In genomic region chr1:180642228-180642564, GRCm38 (mm10) we compare ENCODE assay signal across 8 mouse cellular contexts. TPM values are rescaled to one million over a fixed set of nuclear protein-coding genes. Genes with fewer than 3 reads are reported as not detected.
DNase-seq lines count a peak whose midpoint lies in the region; ATAC-seq and TF ChIP-seq lines count a peak whose summit lies in the region.
"Had no signal": no experiment of that assay in that cellular context is flagged by ENCODE, and none has a peak within 500 bp of the region (broad histone marks: within the 10 kb centered on the region; RNA-seq: fewer than 3 reads in every experiment).

No protein-coding gene starts in this region.

- H3K9ac ChIP-seq in forebrain, embryonic 11.5 days (ENCODE audit: low read length): peak overlapping the region; percentile 100
- peak overlapping the region; percentile 91 for H3K9ac ChIP-seq in liver, embryonic 14.5 days (replicated peaks)

- WGBS in spleen, adult 2 months: 46% methylated on average over 8 of the region's 8 CpGs
- 87% methylated on average over 8 of the region's 8 CpGs for WGBS in forebrain, embryonic 11.5 days
- 58% methylated on average over 8 of the region's 8 CpGs for WGBS in liver, embryonic 14.5 days (ENCODE audit: insufficient replicate concordance)

- H3K4me3 ChIP-seq in spleen, adult 2 months (ENCODE audit: extremely low read depth, insufficient read depth, insufficient read length): peak overlapping the region; percentile 97; the same call in 1 of the 2 replicates
- H3K4me3 ChIP-seq in forebrain, embryonic 11.5 days (ENCODE audit: low read depth, low read length): peak overlapping the region; percentile 99
- H3K4me3 ChIP-seq in liver, embryonic 14.5 days (ENCODE audit: insufficient read depth in 1 of 2, low read depth in 2 of 2, low read length in 2 of 2): peak overlapping the region; percentile 88 to 92

- no peaks in the 10 kb centered on the region for H3K27me3 ChIP-seq in spleen, adult 2 months (ENCODE audit: control insufficient read depth, insufficient read depth, low read length)
- no peaks in the 10 kb centered on the region for H3K27me3 ChIP-seq in forebrain, embryonic 11.5 days (ENCODE audit: control insufficient read depth, insufficient read depth, low read length)
- no peaks in the 10 kb centered on the region for H3K27me3 ChIP-seq in liver, embryonic 14.5 days (ENCODE audit: control insufficient read depth, insufficient read depth, low read length)

- no peaks in the 10 kb centered on the region for H3K9me3 ChIP-seq in forebrain, embryonic 11.5 days (ENCODE audit: control insufficient read depth, low read length)
- H3K9me3 ChIP-seq in liver, embryonic 14.5 days (ENCODE audit: control insufficient read depth, low read length): no peaks in the 10 kb centered on the region

- no peak for ATAC-seq in forebrain, embryonic 11.5 days (replicated peaks; ENCODE audit: low FRiP score)
- ATAC-seq in liver, embryonic 14.5 days (ENCODE audit: insufficient read depth): no peak

- TF ChIP-seq POLR2A in spleen, adult 2 months (IDR thresholded peaks at IDR 0.05; ENCODE audit: low read depth, low read length): no peak

- 0 out of 2 replicates have a peak, but pooled peaks cover 2% of the 10 kb centered on the region for H3K4me1 ChIP-seq in spleen, adult 2 months (ENCODE audit: control insufficient read depth, insufficient read depth, insufficient read length)
- peaks cover 9% of the 10 kb centered on the region; the same call in 1 of the 2 replicates for H3K4me1 ChIP-seq in forebrain, embryonic 11.5 days (replicated peaks; ENCODE audit: control insufficient read depth, insufficient read depth, low read length)
- peaks cover 3 to 21% of the 10 kb centered on the region in 2 experiments; a peak in 3 of 4 replicates for H3K4me1 ChIP-seq in liver, embryonic 14.5 days (replicated peaks; ENCODE audit: control insufficient read depth in 2 of 2, insufficient read depth in 2 of 2, low read length in 1 of 2)

- no peak for TF ChIP-seq EP300 in liver, embryonic 14.5 days (IDR thresholded peaks at IDR 0.05; ENCODE audit: low read depth)

- no peak for DNase-seq in spleen, adult 2 months (ENCODE audit: low read depth in 1 of 2, low spot score in 2 of 2)
- DNase-seq in spleen, postnatal 14 days (ENCODE audit: low spot score in 2 of 2): no peak
- no peak for DNase-seq in forebrain, embryonic 11.5 days (ENCODE audit: low spot score)
- DNase-seq in liver, embryonic 14.5 days (ENCODE audit: low read depth in 3 of 3, low spot score in 3 of 3): no peak
- DNase-seq in adrenal gland, postnatal 14 days: no peak
- no peak for DNase-seq in frontal cortex, postnatal 25 days (ENCODE audit: low spot score in 2 of 2)
- DNase-seq in urinary bladder, postnatal 36 days (ENCODE audit: low spot score in 2 of 2): no peak

- H3K36me3 ChIP-seq in spleen, adult 2 months (ENCODE audit: control insufficient read depth, insufficient read depth, low read length): no peaks in the 10 kb centered on the region
- H3K36me3 ChIP-seq in forebrain, embryonic 11.5 days (ENCODE audit: control insufficient read depth, insufficient read depth, low read length): no peaks in the 10 kb centered on the region; the same call in 1 of the 2 replicates
- H3K36me3 ChIP-seq in liver, embryonic 14.5 days (replicated peaks; ENCODE audit: control insufficient read depth, insufficient read depth, low read depth): no peaks in the 10 kb centered on the region

- peak overlapping the region; percentile 79 for H3K4me2 ChIP-seq in forebrain, embryonic 11.5 days (ENCODE audit: low read depth, low read length, severe bottlenecking)
- peak overlapping the region; percentile 69 for H3K4me2 ChIP-seq in liver, embryonic 14.5 days (ENCODE audit: low read depth)

- no peak for TF ChIP-seq CTCF in spleen, adult 2 months (IDR thresholded peaks at IDR 0.05; ENCODE audit: extremely low read depth, insufficient read depth, insufficient read length, insufficient replicate concordance)
- no peak for TF ChIP-seq CTCF in liver, embryonic 14.5 days (IDR thresholded peaks at IDR 0.05; ENCODE audit: low read depth)

- no peak overlapping the region for H3K27ac ChIP-seq in spleen, adult 2 months (ENCODE audit: insufficient read depth, low read length)
- H3K27ac ChIP-seq in forebrain, embryonic 11.5 days (ENCODE audit: low read depth, low read length): no peak overlapping the region
- no peak overlapping the region for H3K27ac ChIP-seq in liver, embryonic 14.5 days

RNA-seq across cellular contexts. Expression of gene Lin9, which starts 1.2 kb away (rescaled TPM):
- polyA plus RNA-seq in spleen, adult 2 months (2012; rRNA removed): 3.8 and 3.9 TPM in 2 replicates
- 28.0 and 31.0 TPM in 2 replicates for polyA plus RNA-seq in forebrain, embryonic 11.5 days (2014; fragmentation: Nextera tagmentation; extraction: Ambion mirVana)
- polyA plus RNA-seq in liver, embryonic 14.5 days (2012; rRNA removed): 5.4 and 5.8 TPM in 2 replicates
- 11.2 and 11.4 TPM in 2 replicates for polyA plus RNA-seq in liver, embryonic 14.5 days (2014; fragmentation: Nextera tagmentation; extraction: Ambion mirVana)
- total RNA-seq in adrenal gland, postnatal 14 days (2021): 6.9 and 7.2 TPM in 2 replicates

RNA-seq across cellular contexts. Expression of gene Mixl1, which starts 54.6 kb away (rescaled TPM):
- 0.04 TPM in 1 of 2 replicates, not detected in the other for polyA plus RNA-seq in spleen, adult 2 months (2012; rRNA removed)
- 0.11 TPM in 1 of 2 replicates, not detected in the other for polyA plus RNA-seq in forebrain, embryonic 11.5 days (2014; fragmentation: Nextera tagmentation; extraction: Ambion mirVana)
- 0.15 and 0.18 TPM in 2 replicates for polyA plus RNA-seq in liver, embryonic 14.5 days (2012; rRNA removed)
- 0.18 and 0.30 TPM in 2 replicates for polyA plus RNA-seq in liver, embryonic 14.5 days (2014; fragmentation: Nextera tagmentation; extraction: Ambion mirVana)
- total RNA-seq in adrenal gland, postnatal 14 days (2021): not detected in 2 replicates
- total RNA-seq: gastrocnemius, postnatal 14 days had no signal
